Mouse (Mus musculus) ES-CJ7 (cell line): ENCODE measurements around the gene Mmp7.

Experiments used
- DNase-seq: peaks from one replicate; pipeline ENCODE4 v3.0.0; 2011; ENCODE audit warnings: low read depth, low spot score

The Mmp7 gene

GRCm38 (mm10) chr9:7742696-7743095, 50.8 kb downstream of the Mmp7 start:
- DNase-seq, result no peak

- DNase-seq, result no peak
Observed at GRCm38 (mm10) chr9:7744156-7744555, 52.3 kb downstream of the Mmp7 start.

GRCm38 (mm10) chr9:7748881-7749280, 57.0 kb downstream of the Mmp7 start:
- no peak for DNase-seq
